In genomic region chr13:46763210-46763609, GRCm38 (mm10) we compare ENCODE assay signal across 22 mouse cellular contexts. TPM values are rescaled to one million over a fixed set of nuclear protein-coding genes. Genes with fewer than 3 reads are reported as not detected.
DNase-seq lines count a peak whose midpoint lies in the region; ATAC-seq and TF ChIP-seq lines count a peak whose summit lies in the region.
"Had no signal": no experiment of that assay in that cellular context is flagged by ENCODE, and none has a peak within 500 bp of the region (broad histone marks: within the 10 kb centered on the region; RNA-seq: fewer than 3 reads in every experiment).

No protein-coding gene starts in this region.

- H3K9me3 ChIP-seq in lung, postnatal 0 days (ENCODE audit: low read length) = no peaks in the 10 kb centered on the region
- H3K9me3 ChIP-seq: embryonic facial prominence, embryonic 12.5 days; embryonic facial prominence, embryonic 15.5 days; forebrain, embryonic 10.5 days; forebrain, embryonic 12.5 days had no signal

- no peak for TF ChIP-seq CTCF in lung, postnatal 0 days (IDR thresholded peaks at IDR 0.05)
- no peak for TF ChIP-seq CTCF in kidney, adult 2 months (conservative IDR thresholded peaks at IDR 0.05; ENCODE audit: insufficient read depth, insufficient read length, low read depth, low read length)

- no peaks in the 10 kb centered on the region for H3K27me3 ChIP-seq in lung, postnatal 0 days (replicated peaks; ENCODE audit: insufficient read depth, low read length)
- H3K27me3 ChIP-seq in kidney, adult 2 months (replicated peaks; ENCODE audit: control insufficient read depth, insufficient read depth, low read length) = no peaks in the 10 kb centered on the region
- H3K27me3 ChIP-seq: embryonic facial prominence, embryonic 12.5 days; embryonic facial prominence, embryonic 15.5 days; forebrain, embryonic 12.5 days had no signal

- ATAC-seq in lung, postnatal 0 days = no peak
- ATAC-seq: forebrain, embryonic 14.5 days; forebrain, embryonic 16.5 days had no signal

- 80% methylated on average over 9 of the region's 9 CpGs for WGBS in lung, postnatal 0 days
- 85% methylated on average over 9 of the region's 9 CpGs for WGBS in kidney, adult 2 months

- no peaks in the 10 kb centered on the region for H3K4me1 ChIP-seq in lung, postnatal 0 days (ENCODE audit: insufficient read depth, low read depth, low read length)
- no peaks in the 10 kb centered on the region for H3K4me1 ChIP-seq in kidney, adult 2 months (ENCODE audit: control insufficient read depth, insufficient read depth, low read length)
- H3K4me1 ChIP-seq: embryonic facial prominence, embryonic 12.5 days; embryonic facial prominence, embryonic 15.5 days; forebrain, embryonic 10.5 days had no signal

- peak; percentile 50 for DNase-seq in lung, postnatal 0 days (ENCODE audit: low spot score)
- no peak for DNase-seq in lung, postnatal 36 days
- DNase-seq in urinary bladder, postnatal 36 days (ENCODE audit: low spot score in 2 of 2) = peak; percentile 32 to 40
- no peak for DNase-seq in urinary bladder, adult 2 months (ENCODE audit: low spot score)
- no peak for DNase-seq in kidney, adult 2 months
- DNase-seq: adrenal gland, adult 2 months; adrenal gland, postnatal 10 days; adrenal gland, postnatal 25 days; cerebellum, adult 11 months; cerebellum, adult 18-20 months; cerebellum, adult 8-10 months; cerebellum, adult 9-11 months; cerebellum, postnatal 14 days; cerebellum, postnatal 36 days; embryo, embryonic 11 days had no signal

- TF ChIP-seq EP300 in lung, postnatal 0 days (IDR thresholded peaks at IDR 0.05) = no peak

- H3K27ac ChIP-seq in lung, postnatal 0 days (ENCODE audit: low read length) = no peak overlapping the region
- H3K27ac ChIP-seq in kidney, adult 2 months (ENCODE audit: insufficient read depth, low read depth, low read length) = no peak overlapping the region
- H3K27ac ChIP-seq: embryonic facial prominence, embryonic 12.5 days; embryonic facial prominence, embryonic 15.5 days; forebrain, embryonic 10.5 days; forebrain, embryonic 12.5 days had no signal

- peaks cover 22% of the 10 kb centered on the region for H3K36me3 ChIP-seq in lung, postnatal 0 days (ENCODE audit: insufficient read depth, low read length)
- H3K36me3 ChIP-seq in kidney, adult 2 months (ENCODE audit: control insufficient read depth, insufficient read depth, low read length) = no peaks in the 10 kb centered on the region; the same call in 1 of the 2 replicates

- H3K9ac ChIP-seq in lung, postnatal 0 days (replicated peaks; ENCODE audit: low read depth) = no peak overlapping the region
- H3K9ac ChIP-seq: embryonic facial prominence, embryonic 12.5 days; embryonic facial prominence, embryonic 15.5 days; forebrain, embryonic 12.5 days had no signal

- H3K4me2 ChIP-seq in lung, postnatal 0 days (replicated peaks; ENCODE audit: low read depth, low read length) = no peak overlapping the region
- H3K4me2 ChIP-seq: embryonic facial prominence, embryonic 12.5 days; embryonic facial prominence, embryonic 15.5 days; forebrain, embryonic 12.5 days had no signal

- H3K4me3 ChIP-seq in lung, postnatal 0 days (ENCODE audit: low read depth, low read length) = no peak overlapping the region
- H3K4me3 ChIP-seq in kidney, adult 2 months (ENCODE audit: insufficient read depth, low read depth, low read length) = no peak overlapping the region
- H3K4me3 ChIP-seq: embryonic facial prominence, embryonic 12.5 days; embryonic facial prominence, embryonic 15.5 days; erythroblast, embryonic 14.5 days; forebrain, embryonic 10.5 days; forebrain, embryonic 12.5 days had no signal

- TF ChIP-seq POLR2A in kidney, adult 2 months (IDR thresholded peaks at IDR 0.05; ENCODE audit: low read depth, low read length) = no peak

RNA-seq across cellular contexts. Expression of gene Nup153, which starts 35.5 kb away (rescaled TPM):
- 14.0 and 16.9 TPM in 2 replicates for polyA plus RNA-seq in lung, postnatal 0 days (2015; fragmentation: Nextera tagmentation; extraction: Ambion mirVana)
- 31.2 and 36.7 TPM in 2 replicates for polyA plus RNA-seq in urinary bladder, adult 2 months (2012; rRNA removed)
- polyA plus RNA-seq in kidney, adult 2 months (2012; rRNA removed) = 38.2 and 42.0 TPM in 2 replicates

Comparison
In these comparisons a context has a peak if more than half of its experiments do, and no peak if none do; other contexts are left out.
1. DNase-seq: peak in lung, postnatal 0 days (single experiment) and urinary bladder, postnatal 36 days (2 of 2); none in lung, postnatal 36 days (single experiment), urinary bladder, adult 2 months (single experiment) and kidney, adult 2 months (single experiment).